ENCODE assay signal across 8 mouse cellular contexts in the genomic region with DNA sequence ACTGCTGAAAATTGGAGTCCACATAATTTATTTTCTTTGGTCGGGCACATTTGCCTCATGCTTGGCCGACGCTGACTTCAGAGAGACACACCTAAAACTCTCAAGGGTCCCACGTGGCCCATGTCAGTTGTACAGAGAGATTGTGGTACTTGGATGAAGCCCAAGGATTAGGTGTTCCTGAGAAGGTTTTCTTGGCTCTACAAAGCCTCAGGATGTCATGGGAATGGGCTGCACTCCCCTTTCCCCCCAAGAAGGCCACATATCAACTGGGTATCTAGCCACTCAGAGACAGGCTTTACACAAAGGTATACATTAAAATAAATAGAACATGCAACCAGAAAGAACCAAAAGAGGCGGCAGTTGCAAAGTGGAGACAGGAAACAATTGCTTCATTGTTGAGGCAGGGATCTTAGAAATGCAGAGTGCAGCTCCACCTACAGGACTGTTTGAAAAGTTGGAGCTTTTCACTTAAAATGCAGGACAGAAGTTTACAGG.
DNase-seq lines count a peak whose midpoint lies in the region; ATAC-seq and TF ChIP-seq lines count a peak whose summit lies in the region.

No protein-coding gene starts in this region.

- H3K4me1 ChIP-seq in spleen, adult 2 months (ENCODE audit: control insufficient read depth, insufficient read depth, insufficient read length): peaks cover 3% of the 10 kb centered on the region; the same call in 1 of the 2 replicates
- peaks cover 9% of the 10 kb centered on the region for H3K4me1 ChIP-seq in hindbrain, embryonic 15.5 days (replicated peaks)

- no peak overlapping the region for H3K9ac ChIP-seq in hindbrain, embryonic 15.5 days

- WGBS in spleen, adult 2 months: 20% methylated on average over 5 of the region's 5 CpGs
- 21% methylated on average over 5 of the region's 5 CpGs for WGBS in hindbrain, embryonic 15.5 days

- H3K4me2 ChIP-seq in hindbrain, embryonic 15.5 days: peak overlapping the region; percentile 35

- peak; percentile 59 for ATAC-seq in hindbrain, embryonic 15.5 days (ENCODE audit: low FRiP score, low read depth)

- no peaks in the 10 kb centered on the region for H3K9me3 ChIP-seq in hindbrain, embryonic 15.5 days

- no peak for TF ChIP-seq POLR2A in spleen, adult 2 months (IDR thresholded peaks at IDR 0.05; ENCODE audit: low read depth, low read length)

- peak in 1 of 2 experiments; percentile 11 for DNase-seq in spleen, adult 2 months (ENCODE audit: low read depth in 1 of 2, low spot score in 2 of 2)
- DNase-seq in spleen, adult 12 weeks (ENCODE audit: low spot score): no peak
- DNase-seq in brain, embryonic 18.5 days (ENCODE audit: low read depth, low spot score): peak; percentile 54
- DNase-seq in gastrocnemius, adult 2 months: peak; percentile 48
- peak; percentile 45 to 76 for DNase-seq in layer of hippocampus, postnatal 14 days (ENCODE audit: low spot score in 2 of 2)
- peak; percentile 55 to 62 for DNase-seq in lung, postnatal 4 days
- DNase-seq in right cerebral cortex, postnatal 14 days: peak; percentile 19

- H3K4me3 ChIP-seq in spleen, adult 2 months (ENCODE audit: extremely low read depth, insufficient read depth, insufficient read length): no peak overlapping the region
- peak overlapping the region; percentile 42 for H3K4me3 ChIP-seq in gastrocnemius, adult 2 months
- H3K4me3 ChIP-seq in hindbrain, embryonic 15.5 days: 0 out of 2 replicates have a peak overlapping the region, but pooled peaks have one; percentile 1

- no peaks in the 10 kb centered on the region for H3K27me3 ChIP-seq in spleen, adult 2 months (ENCODE audit: control insufficient read depth, insufficient read depth, low read length)
- no peaks in the 10 kb centered on the region for H3K27me3 ChIP-seq in hindbrain, embryonic 15.5 days

- no peak overlapping the region for H3K27ac ChIP-seq in spleen, adult 2 months (ENCODE audit: insufficient read depth, low read length)
- peak overlapping the region; percentile 85 for H3K27ac ChIP-seq in gastrocnemius, adult 2 months
- peak overlapping the region; percentile 51; the same call in 1 of the 2 replicates for H3K27ac ChIP-seq in hindbrain, embryonic 15.5 days (replicated peaks)

- peak; percentile 50; the same call in 1 of the 2 replicates for TF ChIP-seq CTCF in spleen, adult 2 months (IDR thresholded peaks at IDR 0.05; ENCODE audit: extremely low read depth, insufficient read depth, insufficient read length, insufficient replicate concordance)
- peak; percentile 72 for TF ChIP-seq CTCF in gastrocnemius, adult 2 months (IDR thresholded peaks at IDR 0.05)

- H3K36me3 ChIP-seq in spleen, adult 2 months (ENCODE audit: control insufficient read depth, insufficient read depth, low read length): no peaks in the 10 kb centered on the region
- no peaks in the 10 kb centered on the region for H3K36me3 ChIP-seq in hindbrain, embryonic 15.5 days

- intact Hi-C loops in gastrocnemius, adult 2 months (cut with DNase I): loop anchor here (5.0 kb wide), 1 partner anchor 1326 kb away; the partner anchor contains the start of gene Zeb2
